Mouse (Mus musculus) 416B (cell line): Measurements from ENCODE around the gene Cfap65.

Experiments used
- DNase-seq: peaks from one replicate; pipeline ENCODE4 v3.0.0; 2011; ENCODE audit warnings: low read depth

Gene Cfap65

GRCm38 (mm10) chr1:74935402-74935801 is at the start of gene Cfap65:
TSS of gene Cfap65 (minus strand) at chr1:74935599.
- DNase-seq, result no peak

- no peak for DNase-seq
These were observed 41.6 kb upstream of the Cfap65 start for GRCm38 (mm10) chr1:74977001-74977400.

- no peak for DNase-seq
These were observed 40.5 kb upstream of the Cfap65 start for GRCm38 (mm10) chr1:74975936-74976335.

- no peak for DNase-seq
These were observed 38.2 kb upstream of the Cfap65 start for GRCm38 (mm10) chr1:74973590-74973989.

GRCm38 (mm10) chr1:74971353-74972050 is 36.1 kb upstream of the Cfap65 start:
- no peak for DNase-seq

GRCm38 (mm10) chr1:74967962-74968580 is 32.7 kb upstream of the Cfap65 start:
- DNase-seq, result no peak

GRCm38 (mm10) chr1:74964494-74965215 is 29.3 kb upstream of the Cfap65 start:
- DNase-seq, result peak; percentile 88

GRCm38 (mm10) chr1:74962853-74963227 is 27.4 kb upstream of the Cfap65 start:
- no peak for DNase-seq

- no peak for DNase-seq
These were observed 26.9 kb upstream of the Cfap65 start for GRCm38 (mm10) chr1:74962126-74962852.

- no peak for DNase-seq
These were observed 26.3 kb upstream of the Cfap65 start for GRCm38 (mm10) chr1:74961722-74962121.

- no peak for DNase-seq
These were observed 24.7 kb upstream of the Cfap65 start for GRCm38 (mm10) chr1:74960059-74960458.

GRCm38 (mm10) chr1:74951556-74952210 is 16.3 kb upstream of the Cfap65 start, which contains the start of gene Ihh:
TSS of gene Ihh (minus strand) at chr1:74951672.
- DNase-seq, result no peak

- DNase-seq, result no peak
These were observed 15.4 kb upstream of the Cfap65 start for GRCm38 (mm10) chr1:74950576-74951490.

- DNase-seq, result no peak
These were observed 14.7 kb upstream of the Cfap65 start for GRCm38 (mm10) chr1:74950066-74950465.

- no peak for DNase-seq
These were observed 14.3 kb upstream of the Cfap65 start for GRCm38 (mm10) chr1:74949666-74950050.

GRCm38 (mm10) chr1:74948784-74949665 is 13.6 kb upstream of the Cfap65 start:
- peak; percentile 32 for DNase-seq

GRCm38 (mm10) chr1:74947986-74948670 is 12.7 kb upstream of the Cfap65 start:
- DNase-seq, result no peak

- DNase-seq, result no peak
These were observed 6.4 kb upstream of the Cfap65 start for GRCm38 (mm10) chr1:74941651-74942360.
